Mouse (Mus musculus) neutrophil, adult 83 days (primary cell): ENCODE measurements around the gene Chtop. TPM values are rescaled to one million over a fixed set of nuclear protein-coding genes. Genes with fewer than 3 reads are reported as not detected.

Experiments used
- total RNA-seq, 2 experiments: library from RNA; stranded (reverse); gene quantifications; one replicate each; pipeline ENCODE4 v1.2.4; 2023

Gene Chtop
- 10 to 100 TPM; 70.6 to 81.8 TPM for total RNA-seq

GRCm38 (mm10) chr3:90508950-90509746 is at the start of gene Chtop:
Gene Chtop (minus strand): TSS chr3:90509498.

GRCm38 (mm10) chr3:90537141-90537904 is 28.0 kb upstream of the Chtop start, which contains the start of gene S100a16:
Gene S100a16 (plus strand): TSS chr3:90537254.

GRCm38 (mm10) chr3:90526580-90526979 is 17.3 kb upstream of the Chtop start, which contains the start of gene S100a14:
Gene S100a14 (plus strand): TSS chr3:90526856.

GRCm38 (mm10) chr3:90513796-90514590 is 4.7 kb upstream of the Chtop start, which contains the start of the genes S100a1 and S100a13:
Gene S100a1 (minus strand): TSS chr3:90514392.
Gene S100a13 (plus strand): TSS chr3:90514435.

GRCm38 (mm10) chr3:90490696-90491256 is 18.5 kb downstream of the Chtop start, which contains the start of gene Snapin:
Gene Snapin (minus strand): TSS chr3:90491033.

DNA sequence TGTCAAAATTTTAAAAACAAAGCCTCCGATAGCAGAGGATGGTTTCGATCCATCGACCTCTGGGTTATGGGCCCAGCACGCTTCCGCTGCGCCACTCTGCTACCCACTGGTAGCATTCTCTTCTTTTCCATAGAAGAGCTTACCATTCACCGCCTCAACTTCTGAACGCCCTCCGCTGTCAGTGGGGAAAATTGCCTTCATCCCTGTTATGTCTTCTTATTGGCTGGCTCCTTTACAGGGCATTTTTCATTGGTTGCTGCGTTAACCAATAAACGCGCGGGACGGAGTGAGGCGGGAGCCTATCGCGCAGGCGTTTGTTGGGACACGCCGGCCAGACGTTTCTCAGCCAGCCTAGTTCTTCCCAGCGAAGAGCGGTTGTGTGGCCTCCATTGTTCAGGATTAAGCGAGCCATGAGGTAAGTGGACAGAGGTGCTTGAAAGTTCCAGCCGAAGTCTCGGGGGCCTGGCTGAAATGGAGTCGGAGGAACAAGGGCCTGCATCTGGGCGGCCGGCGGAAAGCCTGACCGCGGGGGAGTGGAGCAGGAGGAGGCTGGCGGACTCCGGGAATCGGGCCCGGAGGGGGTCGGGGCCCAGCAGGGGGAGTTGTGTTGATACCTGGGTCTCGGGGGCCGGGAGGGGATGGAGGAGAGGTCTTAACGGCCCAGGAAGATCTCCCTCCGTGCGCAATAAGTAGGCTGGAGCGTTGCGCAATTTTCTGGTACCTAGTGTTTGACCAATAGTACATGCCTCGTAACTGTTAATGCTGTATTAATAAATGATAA is 33.3 kb downstream of the Chtop start, which contains the start of gene Ilf2:
Gene Ilf2 (plus strand): TSS at position 296 of the 781 bp plus-strand sequence.

DNA sequence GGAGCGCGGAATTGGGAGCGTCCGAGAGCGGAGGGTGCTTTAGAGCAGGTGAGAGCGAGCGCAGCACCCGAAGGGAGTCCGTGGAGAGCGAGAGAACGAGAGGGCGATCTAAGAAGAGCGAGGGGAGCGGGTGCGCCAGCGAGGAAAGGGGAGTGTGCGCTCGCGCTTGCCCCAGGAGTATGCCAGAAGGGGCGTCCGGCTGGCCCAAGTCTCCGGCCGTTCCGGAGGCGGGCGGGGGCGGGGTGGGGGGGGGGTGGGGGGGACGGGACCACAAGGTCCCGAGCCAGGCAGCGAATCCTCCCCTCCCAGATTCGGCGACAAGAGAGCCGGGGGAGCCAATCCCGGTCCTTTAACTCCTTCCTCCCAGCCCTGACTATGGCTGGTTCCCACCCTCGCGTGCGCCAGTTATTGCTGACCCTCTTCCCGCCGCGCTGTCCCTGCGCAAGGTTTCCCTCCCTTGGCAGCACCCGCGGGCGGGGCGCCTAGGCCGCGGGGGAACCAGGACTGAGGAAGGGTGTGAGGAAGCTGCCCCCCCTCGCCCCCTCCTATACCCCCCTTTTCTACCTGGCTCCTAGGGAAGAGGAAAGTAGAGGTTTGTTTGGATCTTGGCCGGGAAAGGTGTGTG is 43.5 kb downstream of the Chtop start, which contains the start of gene Npr1:
Gene Npr1 (minus strand): TSS at position 181 of the 625 bp plus-strand sequence.

Other genes with a start within 250 kb of the Chtop start
- 10 to 100 TPM; 54.4 to 63.2 TPM for gene Dennd4b, start 244.3 kb downstream of the Chtop start, total RNA-seq
- 10 to 100 TPM; 64.9 to 68.2 TPM for gene Gatad2b, start 216.3 kb downstream of the Chtop start, total RNA-seq
- gene Slc27a3, start 119.6 kb downstream of the Chtop start, total RNA-seq = 1 to 10 TPM; 1.4 to 2.5 TPM
- 10 to 100 TPM; 43.1 to 53.5 TPM for gene Ints3, start 75.9 kb downstream of the Chtop start, total RNA-seq
- under 1 TPM; 0.15 to 0.53 TPM for gene Npr1, start 43.6 kb downstream of the Chtop start, total RNA-seq
- 10 to 100 TPM; 50.7 to 54.7 TPM for gene Ilf2, start 33.4 kb downstream of the Chtop start, total RNA-seq
- 10 to 100 TPM; 28.2 to 32.1 TPM for gene Snapin, start 18.5 kb downstream of the Chtop start, total RNA-seq
- gene S100a1, start 4.9 kb upstream of the Chtop start, total RNA-seq = 10 to 100 TPM; 23.2 to 23.6 TPM
- gene S100a13, start 4.9 kb upstream of the Chtop start, total RNA-seq = 10 to 100 TPM; 36.7 to 40.7 TPM
- under 1 TPM in 1 of 2 experiments, not detected in 1; 0.40 TPM for gene S100a14, start 17.4 kb upstream of the Chtop start, total RNA-seq
- under 1 TPM in 1 of 2 experiments, not detected in 1; 0.39 TPM for gene S100a16, start 27.8 kb upstream of the Chtop start, total RNA-seq
- 1 to 10 TPM; 5.9 to 6.6 TPM for gene S100a3, start 51.1 kb upstream of the Chtop start, total RNA-seq
- gene S100a2, start 80.7 kb upstream of the Chtop start, total RNA-seq = 1 to 10 TPM in 1 of 2 experiments, not detected in 1; 2.9 TPM
- not detected for gene Gm42674, start 92.4 kb upstream of the Chtop start, total RNA-seq
- gene S100a4, start 94.3 kb upstream of the Chtop start, total RNA-seq = 100 to 1,000 TPM; 351 to 397 TPM
- gene S100a5, start 99.0 kb upstream of the Chtop start, total RNA-seq = not detected
- gene S100a6, start 103.4 kb upstream of the Chtop start, total RNA-seq = 1,000 to 10,000 TPM; 1,195 to 1,254 TPM
- gene S100a7a, start 144.5 kb upstream of the Chtop start, total RNA-seq = 1 to 10 TPM; 1.6 to 2.2 TPM
- over 10,000 TPM; 45,493 to 45,678 TPM for gene S100a8, start 159.5 kb upstream of the Chtop start, total RNA-seq
- gene S100a9, start 186.2 kb upstream of the Chtop start, total RNA-seq = over 10,000 TPM; 54,611 to 54,778 TPM
- gene Pglyrp4, start 217.4 kb upstream of the Chtop start, total RNA-seq = 1 to 10 TPM in 1 of 2 experiments, under 1 TPM in 1; 0.71 to 1.4 TPM